Mouse (Mus musculus) adipocyte (in vitro differentiated cells): ENCODE data around the gene Ptprd.
"Not testable (repeated sequence)": the region's sequence is repeated elsewhere in the genome, so short reads cannot be mapped to it uniquely, and the experiment has no call there.

Source experiments
- DNase-seq: peaks from one replicate; pipeline ENCODE4 v3.0.0-alpha.2; 2016; ENCODE audit warnings: low spot score

Gene Ptprd

GRCm38 (mm10) chr4:76448678-76449465, 1762.9 kb downstream of the Ptprd start:
- DNase-seq, result no peak

GRCm38 (mm10) chr4:76447396-76447795, 1764.4 kb downstream of the Ptprd start:
- DNase-seq, result peak; percentile 30

GRCm38 (mm10) chr4:76444778-76445177, 1767.0 kb downstream of the Ptprd start:
- DNase-seq, result no peak

- DNase-seq, result no peak
Observed at GRCm38 (mm10) chr4:76443553-76443952, 1768.2 kb downstream of the Ptprd start.

- DNase-seq, result peak; percentile 37
Observed at GRCm38 (mm10) chr4:76440791-76441364, 1770.9 kb downstream of the Ptprd start.

- no peak for DNase-seq
Observed at GRCm38 (mm10) chr4:76438496-76439079, 1773.2 kb downstream of the Ptprd start.

- no peak for DNase-seq
Observed at GRCm38 (mm10) chr4:76438068-76438467, 1773.7 kb downstream of the Ptprd start.

GRCm38 (mm10) chr4:76435920-76436319, 1775.8 kb downstream of the Ptprd start:
- DNase-seq, result no peak

- DNase-seq, result peak; percentile 33
Observed at GRCm38 (mm10) chr4:76429769-76430168, 1782.0 kb downstream of the Ptprd start.

- not testable (repeated sequence) for DNase-seq
Observed at GRCm38 (mm10) chr4:76427036-76427435, 1784.7 kb downstream of the Ptprd start.

GRCm38 (mm10) chr4:76425230-76425575, 1786.6 kb downstream of the Ptprd start:
- no peak for DNase-seq

- DNase-seq, result peak; percentile 87
Observed at GRCm38 (mm10) chr4:76424324-76425229, 1787.2 kb downstream of the Ptprd start.

GRCm38 (mm10) chr4:76422113-76422512, 1789.6 kb downstream of the Ptprd start:
- no peak for DNase-seq

GRCm38 (mm10) chr4:76419641-76420040, 1792.1 kb downstream of the Ptprd start:
- DNase-seq, result no peak

GRCm38 (mm10) chr4:76417676-76418075, 1794.1 kb downstream of the Ptprd start:
- DNase-seq, result no peak

- DNase-seq, result no peak
Observed at GRCm38 (mm10) chr4:76415624-76416023, 1796.1 kb downstream of the Ptprd start.

- DNase-seq, result no peak
Observed at GRCm38 (mm10) chr4:76414591-76414990, 1797.2 kb downstream of the Ptprd start.

- DNase-seq, result no peak
Observed at GRCm38 (mm10) chr4:76410053-76410452, 1801.7 kb downstream of the Ptprd start.

GRCm38 (mm10) chr4:76409159-76409558, 1802.6 kb downstream of the Ptprd start:
- DNase-seq, result no peak

GRCm38 (mm10) chr4:76405862-76406454, 1805.8 kb downstream of the Ptprd start:
- DNase-seq, result no peak

GRCm38 (mm10) chr4:76403219-76403618, 1808.5 kb downstream of the Ptprd start:
- no peak for DNase-seq

GRCm38 (mm10) chr4:76387887-76388286, 1823.9 kb downstream of the Ptprd start:
- no peak for DNase-seq
